Mouse (Mus musculus): ENCODE measurements around the gene Abcd1. TPM values are rescaled to one million over a fixed set of nuclear protein-coding genes. Genes with fewer than 3 reads are reported as not detected.

Gene Abcd1
- total RNA-seq, 4 experiments from 2014 or later: 23.0 to 38.2 (median 29.4) TPM

DNA sequence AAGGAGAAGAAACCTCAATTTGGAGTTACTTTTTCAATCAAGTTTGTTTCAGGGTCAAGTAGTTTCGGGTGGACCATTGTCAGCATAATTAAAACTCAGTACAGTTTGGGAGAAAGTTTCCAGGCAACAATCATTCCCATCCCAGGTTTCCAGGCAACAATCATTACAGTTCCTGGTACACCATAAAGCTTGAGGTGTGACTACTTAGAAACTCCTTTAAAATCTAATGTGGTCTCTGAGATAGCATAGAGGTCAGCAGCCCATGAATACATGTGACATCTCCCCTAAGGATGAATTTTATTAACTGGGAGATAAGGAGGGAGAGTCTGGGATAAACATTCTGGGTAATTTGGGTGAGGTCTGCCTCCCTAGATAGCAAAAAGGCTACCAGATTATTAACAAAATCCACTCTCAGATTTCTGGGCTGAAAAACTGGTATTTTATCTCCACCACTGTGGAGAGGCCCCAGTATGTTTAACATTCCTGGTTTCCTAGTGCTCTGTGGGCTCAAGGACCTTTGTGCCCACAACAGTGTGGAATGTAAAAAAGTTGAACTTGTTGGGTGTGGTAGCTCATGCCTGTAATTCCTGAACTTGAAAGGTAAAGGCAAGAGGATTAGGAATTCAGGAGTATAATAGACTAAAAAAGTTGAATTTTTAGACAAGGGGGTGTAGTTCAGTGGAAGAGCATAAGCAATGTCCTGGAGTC is 28.5 kb downstream of the Abcd1 start:
- no peak for DNase-seq

DNA sequence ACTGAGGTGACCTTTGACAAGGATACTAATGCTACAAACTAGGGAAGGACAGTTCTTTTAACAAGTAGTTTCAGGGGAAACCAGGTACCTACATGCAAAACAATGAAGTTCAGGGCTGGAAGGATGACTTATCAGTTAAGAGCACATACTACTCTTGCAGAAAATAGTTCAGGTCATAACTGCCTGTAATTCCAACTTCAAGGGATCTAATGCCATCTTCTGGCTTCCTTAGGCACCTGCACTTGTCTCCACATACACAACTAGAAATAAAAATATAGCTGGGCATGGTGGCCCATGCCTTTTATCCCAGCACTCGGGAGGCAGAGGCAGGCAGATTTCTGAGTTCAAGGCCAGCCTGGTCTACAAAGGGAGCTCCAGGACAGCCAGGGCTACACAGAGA is 32.6 kb downstream of the Abcd1 start:
- DNase-seq: no peak

DNA sequence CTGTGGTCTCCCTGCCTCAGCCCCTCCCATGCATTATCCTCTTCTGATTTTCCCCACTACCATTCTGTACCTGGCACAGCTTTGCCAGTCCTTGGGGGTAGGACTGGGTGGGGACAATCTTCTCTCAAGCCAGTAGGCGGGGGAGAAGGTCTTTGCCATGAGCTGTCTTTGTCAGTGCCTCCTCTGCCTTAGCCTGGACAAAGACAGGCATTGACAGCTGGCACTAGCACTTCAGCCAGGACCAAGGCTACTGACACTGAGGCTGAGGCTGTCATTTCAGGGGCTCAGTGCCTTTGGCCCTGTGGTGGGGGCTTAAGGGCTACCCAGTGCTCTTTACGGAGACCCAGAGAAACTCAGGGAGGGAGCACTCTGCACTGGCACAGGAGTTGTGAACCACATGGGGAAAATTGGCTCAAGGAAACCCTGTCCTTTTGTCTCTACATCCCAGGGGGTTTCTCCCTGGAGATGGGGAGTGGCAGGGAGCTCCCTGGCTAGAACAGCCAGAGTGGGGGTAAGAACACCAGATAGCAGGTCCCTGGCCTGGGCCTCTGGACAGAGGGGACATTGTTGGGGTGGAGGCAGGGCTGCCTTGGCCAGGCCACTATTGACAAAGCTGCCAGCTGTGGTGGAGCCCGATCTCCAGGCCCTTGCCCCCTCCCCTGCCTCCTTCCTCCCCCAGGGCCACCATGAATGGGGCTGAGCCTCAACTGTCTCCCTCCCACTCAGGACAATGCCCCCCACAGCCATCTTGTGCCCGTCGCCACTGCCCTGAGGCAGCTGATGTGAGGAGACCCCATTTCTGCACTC is 40.1 kb downstream of the Abcd1 start, which contains the start of gene Plxnb3:
Plxnb3 (plus strand) TSS at position 757 of the 807 bp plus-strand sequence.
- no peak for DNase-seq

DNA sequence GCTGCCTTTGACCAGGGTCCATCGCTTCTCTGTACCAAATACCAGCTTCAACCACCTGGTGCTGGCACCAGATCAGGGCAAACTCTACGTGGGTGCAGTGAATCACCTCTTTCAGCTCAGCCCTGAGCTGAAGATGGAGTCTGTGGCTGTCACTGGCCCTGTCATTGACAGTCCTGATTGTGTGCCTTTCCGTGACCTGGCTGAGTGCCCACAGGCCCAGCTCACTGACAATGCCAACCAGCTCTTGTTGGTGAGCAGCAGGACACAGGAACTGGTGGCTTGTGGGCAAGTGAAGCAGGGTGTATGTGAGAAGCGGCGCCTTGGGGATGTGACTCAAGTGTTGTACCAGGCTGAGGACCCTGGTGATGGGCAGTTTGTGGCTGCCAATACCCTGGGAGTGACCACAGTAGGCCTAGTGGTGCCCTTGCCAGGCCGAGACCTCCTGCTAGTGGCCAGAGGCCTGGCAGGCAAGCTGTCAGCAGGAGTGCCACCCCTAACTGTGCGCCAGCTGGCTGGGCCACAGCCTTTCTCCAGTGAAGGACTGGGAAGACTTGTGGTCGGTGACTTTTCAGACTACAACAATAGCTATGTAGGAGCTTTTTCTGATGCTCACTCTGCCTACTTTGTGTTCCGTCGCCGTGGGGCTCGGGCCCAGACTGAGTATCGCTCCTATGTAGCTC is 42.4 kb downstream of the Abcd1 start:
- no peak for DNase-seq

GRCm38 (mm10) chrX:73765311-73765710 is 48.9 kb downstream of the Abcd1 start:
- DNase-seq: peak; percentile 64

- no peak for DNase-seq
These were observed 50.9 kb downstream of the Abcd1 start for GRCm38 (mm10) chrX:73767267-73767666.

DNA sequence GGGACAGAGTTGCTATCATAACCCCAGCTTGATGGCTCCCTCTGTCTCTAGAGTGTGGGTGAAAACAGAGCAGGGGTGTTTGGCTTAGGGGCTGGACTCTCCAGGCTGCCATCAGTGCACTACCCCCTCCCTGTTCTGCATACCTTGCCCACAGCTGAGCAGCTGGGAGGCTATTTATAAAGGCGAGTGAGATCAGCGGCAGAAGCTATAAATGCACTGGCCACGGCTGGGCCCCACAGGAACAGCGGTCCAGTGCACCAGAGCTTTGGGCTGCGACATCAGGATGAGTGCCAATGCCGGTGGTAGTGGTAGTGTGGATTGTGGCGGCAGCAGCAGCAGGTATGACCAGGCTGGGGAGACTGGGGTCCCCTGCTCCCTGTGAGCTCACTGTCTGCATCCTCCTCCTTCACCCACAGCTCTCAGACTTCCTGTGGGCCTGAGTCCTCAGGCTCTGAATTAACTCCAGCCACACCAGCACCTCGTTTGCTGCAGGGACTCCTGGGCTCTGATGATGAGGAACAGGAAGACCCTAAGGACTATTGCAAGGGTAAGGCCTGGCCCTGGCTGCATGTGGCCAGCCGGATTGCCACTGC is 57.9 kb downstream of the Abcd1 start, which contains the start of gene Srpk3:
Srpk3 (plus strand) TSS at position 238 of the 593 bp plus-strand sequence.
- no peak for DNase-seq

- DNase-seq: no peak
These were observed 58.5 kb downstream of the Abcd1 start for GRCm38 (mm10) chrX:73774802-73775483.

DNA sequence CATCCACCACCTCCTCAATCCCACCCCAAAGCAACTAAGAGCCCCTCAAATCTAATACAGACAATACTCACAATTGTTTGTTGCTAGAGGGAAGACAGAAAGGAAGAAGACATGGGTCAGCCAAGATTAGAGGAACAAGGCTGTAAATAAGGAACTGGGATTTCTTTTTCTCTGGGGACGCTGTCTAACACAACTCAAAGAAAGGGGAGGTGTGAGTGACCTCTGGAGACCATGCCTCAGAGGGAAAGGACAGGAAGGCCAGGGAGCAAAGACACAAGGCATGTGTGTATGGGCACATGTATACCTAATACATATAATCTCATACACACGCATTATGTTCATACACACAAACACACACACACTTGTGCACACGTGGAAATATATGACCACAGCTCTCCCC is 65.8 kb downstream of the Abcd1 start:
- DNase-seq: no peak

DNA sequence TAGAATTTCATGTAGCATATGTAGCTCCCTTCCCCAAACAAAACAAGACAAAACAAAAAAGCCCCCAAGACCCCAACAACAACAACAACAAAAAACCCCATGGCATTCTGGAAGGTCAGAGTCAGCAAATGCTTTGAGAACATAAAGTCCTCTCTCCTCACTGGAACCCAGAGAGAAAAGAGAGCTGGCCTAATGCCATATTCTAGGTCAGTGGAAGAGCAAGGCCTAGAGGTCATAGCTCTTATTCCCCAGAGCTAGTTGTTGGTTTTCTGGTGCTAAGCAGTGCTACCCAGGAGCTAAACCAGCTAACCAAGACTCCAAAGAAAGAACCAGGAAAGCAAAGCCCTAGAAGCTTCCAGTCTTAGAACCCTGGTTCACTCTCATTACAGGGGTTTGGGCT is 69.3 kb downstream of the Abcd1 start:
- DNase-seq: no peak

DNA sequence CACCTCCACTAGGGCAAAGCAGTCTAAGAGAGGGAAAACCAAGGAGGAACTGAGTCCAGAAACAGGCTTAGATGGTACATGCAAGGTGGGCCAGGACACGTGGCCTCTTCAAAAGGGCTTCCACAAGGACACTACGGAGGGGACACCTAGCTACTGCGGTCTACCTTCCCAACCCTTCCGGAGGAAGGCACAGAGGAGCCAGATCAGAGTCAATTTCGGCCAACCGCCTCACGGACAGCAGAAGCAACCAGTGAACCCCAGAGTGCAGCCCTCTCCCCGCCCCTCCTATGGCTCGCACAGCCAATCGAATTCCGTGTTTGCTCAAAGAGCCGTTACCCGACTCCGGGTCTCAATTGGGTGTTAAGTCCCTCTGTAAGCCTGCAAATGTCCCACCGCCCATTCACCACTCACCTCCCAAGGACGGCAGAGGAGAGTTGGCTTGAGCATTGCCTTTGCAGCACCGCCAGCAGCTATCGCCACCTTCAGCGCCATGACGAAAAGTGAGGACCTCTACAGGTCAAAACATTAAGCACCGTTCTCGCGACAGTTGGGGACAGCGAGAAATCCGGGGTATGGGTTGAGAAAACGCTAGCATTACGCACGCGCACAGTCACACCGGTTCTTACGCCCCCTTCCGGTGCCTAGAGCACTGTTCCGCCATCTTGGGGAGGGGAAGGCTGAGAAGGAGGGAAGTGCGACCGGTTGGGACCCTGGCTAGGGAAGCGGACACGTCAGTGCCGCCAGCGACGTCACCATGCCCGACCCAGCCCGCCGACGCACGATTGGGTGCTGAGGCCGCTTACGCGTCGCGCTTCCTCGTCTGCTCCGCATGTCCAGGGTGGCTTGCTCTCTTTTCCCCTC is 70.2 kb downstream of the Abcd1 start, which contains the start of the genes Idh3g and Ssr4:
Idh3g (minus strand) TSS at position 534 of the 861 bp plus-strand sequence.
Ssr4 (plus strand) TSS at position 665 of the 861 bp plus-strand sequence.
- DNase-seq: peak; percentile 95

DNA sequence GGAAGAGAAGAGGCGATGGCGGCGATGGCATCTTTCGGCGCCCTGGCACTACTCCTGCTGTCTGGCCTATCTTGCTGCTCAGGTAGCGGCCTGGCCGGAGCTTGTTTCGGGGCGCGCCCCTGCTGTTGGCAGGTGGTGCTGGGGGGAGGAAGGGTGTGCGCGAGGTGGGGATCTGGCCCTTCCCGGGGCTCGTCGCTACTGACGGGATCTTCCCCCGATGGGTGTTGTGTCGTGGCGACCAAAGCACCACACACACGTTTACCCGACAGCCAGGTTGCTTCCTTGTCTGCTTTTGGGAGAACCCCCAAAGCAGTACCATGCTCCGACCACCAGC is 70.8 kb downstream of the Abcd1 start:
- no peak for DNase-seq

Other genes with a start within 250 kb of the Abcd1 start
- gene Bgn, start 233.0 kb upstream of the Abcd1 start, total RNA-seq (2022): 100 to 1,000 TPM; 251 to 364 (median 310) TPM
- 100 to 1,000 TPM in 1 of 4 experiments, 10 to 100 TPM in 3; 68.5 to 100 (median 79.5) TPM for gene Atp2b3, start 213.5 kb upstream of the Abcd1 start, total RNA-seq (2022)
- 1 to 10 TPM in 1 of 4 experiments, under 1 TPM in 3; 0.17 to 1.1 (median 0.52) TPM for gene Dusp9, start 77.2 kb upstream of the Abcd1 start, total RNA-seq (2022)
- 10 to 100 TPM; 10.6 to 29.6 (median 18.5) TPM for gene Pnck, start 56.5 kb upstream of the Abcd1 start, total RNA-seq (2022)
- gene Slc6a8, start 43.4 kb upstream of the Abcd1 start, total RNA-seq (2022): 100 to 1,000 TPM in 3 of 4 experiments, 10 to 100 TPM in 1; 63.8 to 185 (median 134) TPM
- gene Bcap31, start 422 bp upstream of the Abcd1 start, total RNA-seq (2022): 100 to 1,000 TPM; 212 to 320 (median 258) TPM
- under 1 TPM; 0.38 to 0.74 (median 0.55) TPM for gene Plxnb3, start 40.5 kb downstream of the Abcd1 start, total RNA-seq (2022)
- gene Srpk3, start 57.8 kb downstream of the Abcd1 start, total RNA-seq (2022): under 1 TPM; 0.42 to 0.71 (median 0.52) TPM
- gene Idh3g, start 70.3 kb downstream of the Abcd1 start, total RNA-seq (2022): 100 to 1,000 TPM; 295 to 431 (median 378) TPM
- gene Ssr4, start 70.4 kb downstream of the Abcd1 start, total RNA-seq (2022): 100 to 1,000 TPM; 150 to 176 (median 163) TPM
- gene Pdzd4, start 108.4 kb downstream of the Abcd1 start, total RNA-seq (2022): 1 to 10 TPM; 4.4 to 8.1 (median 6.4) TPM
- not detected for gene Avpr2, start 175.5 kb downstream of the Abcd1 start, total RNA-seq (2022)
- gene L1cam, start 179.5 kb downstream of the Abcd1 start, total RNA-seq (2022): 10 to 100 TPM; 10.1 to 25.3 (median 16.7) TPM
- 1 to 10 TPM; 2.4 to 7.7 (median 5.4) TPM for gene Arhgap4, start 205.3 kb downstream of the Abcd1 start, total RNA-seq (2022)
- 100 to 1,000 TPM in 1 of 4 experiments, 10 to 100 TPM in 3; 77.6 to 108 (median 89.8) TPM for gene Naa10, start 205.3 kb downstream of the Abcd1 start, total RNA-seq (2022)
- gene Renbp, start 214.3 kb downstream of the Abcd1 start, total RNA-seq (2022): 10 to 100 TPM; 17.7 to 51.7 (median 30.5) TPM
- 10 to 100 TPM; 58.1 to 78.5 (median 68.1) TPM for gene Hcfc1, start 249.8 kb downstream of the Abcd1 start, total RNA-seq (2022)

Measured in adrenal gland, adult 8-10 months (tissue).